Mouse (Mus musculus) stomach, embryonic 16.5 days (tissue): ENCODE data around the gene Ugt3a2. TPM values are rescaled to one million over a fixed set of nuclear protein-coding genes. Genes with fewer than 3 reads are reported as not detected.

Experiments used
- ATAC-seq: fragments of 200-750 bp; cut with Nextera tagmentation; 2 replicates; pipeline ENCODE4 v1.8.0; 2017; ENCODE audit warnings: moderate number of reproducible peaks, moderate TSS enrichment; ENCODE audit not compliant: insufficient read depth, low FRiP score
- H3K27ac ChIP-seq: fragments of 300-500 bp; sonication (generic); 2 replicates; pipeline ENCODE4 v1.5.1; 2014; ENCODE audit warnings: low read length
- H3K27me3 ChIP-seq: fragments of 300-500 bp; sonication (generic); 2 replicates; pipeline ENCODE4 v1.6.1; 2014; ENCODE audit warnings: low read length, control low read depth, mixed read lengths; ENCODE audit not compliant: control insufficient read depth, insufficient read depth
- H3K36me3 ChIP-seq: fragments of 300-500 bp; sonication (generic); 2 replicates; pipeline ENCODE4 v1.6.1; 2014; ENCODE audit warnings: low read length; ENCODE audit not compliant: control insufficient read depth, insufficient read depth
- H3K4me1 ChIP-seq: fragments of 300-500 bp; sonication (generic); 2 replicates; pipeline ENCODE4 v1.6.1; 2014; ENCODE audit warnings: low read length, control low read depth, mixed read lengths; ENCODE audit not compliant: control insufficient read depth, insufficient read depth
- H3K4me2 ChIP-seq: fragments of 300-500 bp; sonication (generic); 2 replicates; pipeline ENCODE4 v1.6.1; 2014; ENCODE audit warnings: low read depth, low read length, mixed read lengths
- H3K4me3 ChIP-seq: fragments of 300-500 bp; sonication (generic); replicated peaks from 2 replicates; pipeline ENCODE4 v1.5.1; 2014; ENCODE audit warnings: mild to moderate bottlenecking, low read length
- H3K9ac ChIP-seq: fragments of 300-500 bp; sonication (generic); 2 replicates; pipeline ENCODE4 v1.6.1; 2014; ENCODE audit warnings: low read length
- H3K9me3 ChIP-seq: fragments of 300-500 bp; sonication (generic); replicated peaks from 2 replicates; pipeline ENCODE4 v1.6.1; 2016; ENCODE audit warnings: low read length, control low read depth; ENCODE audit not compliant: control insufficient read depth
- WGBS: fragments of 180-500 bp; shearing (Covaris S2); extraction: QIAGEN DNeasy Blood & Tissue Kit; methylation state at CpG from one replicate; pipeline ENCODE4 v1.1.7; 2014; 5-methylcytosine and 5-hydroxymethylcytosine counted together
- polyA plus RNA-seq: library from polyadenylated mRNA; unstranded; fragments of >200 nt; fragmentation: Nextera tagmentation; extraction: Ambion mirVana; gene quantifications from 2 replicates; pipeline ENCODE4 v1.2.1, GENCODE M21; 2015

Gene Ugt3a2
- polyA plus RNA-seq, result not detected in 2 replicates

- WGBS, result 87% methylated on average over 4 of the region's 4 CpGs
- Histone ChIP-seq H3K4me2 (no peak within 1 kb of the TSS), H3K27me3 (no peaks in the 10 kb centered on the region), H3K4me1 (no peaks in the 10 kb centered on the region), H3K9me3 (no peaks in the 10 kb centered on the region), H3K27ac (no peak within 1 kb of the TSS), H3K36me3 (no peaks in the 10 kb centered on the region), H3K9ac (no peak within 1 kb of the TSS), H3K4me3 (no peak within 1 kb of the TSS)
- no peak for ATAC-seq
These were observed at the start of gene Ugt3a2 for GRCm38 (mm10) chr15:9335341-9335740. Ugt3a2 (plus strand) TSS chr15:9335550.

- Histone ChIP-seq H3K27me3 (no peaks in the 10 kb centered on the region), H3K4me1 (no peaks in the 10 kb centered on the region), H3K9ac (no peak overlapping the region), H3K9me3 (no peaks in the 10 kb centered on the region), H3K4me3 (no peak overlapping the region), H3K36me3 (no peaks in the 10 kb centered on the region), H3K27ac (no peak overlapping the region), H3K4me2 (no peak overlapping the region)
- WGBS, result 55% methylated on average over 2 of the region's 2 CpGs
- ATAC-seq, result no peak
These were observed 45.7 kb upstream of the Ugt3a2 start for GRCm38 (mm10) chr15:9289660-9290059.

GRCm38 (mm10) chr15:9305978-9306692, 29.2 kb upstream of the Ugt3a2 start:
- WGBS, result 78% methylated on average over 8 of the region's 8 CpGs
- Histone ChIP-seq H3K27ac (no peak overlapping the region), H3K4me3 (no peak overlapping the region), H3K36me3 (no peaks in the 10 kb centered on the region), H3K4me2 (no peak overlapping the region), H3K9me3 (no peaks in the 10 kb centered on the region), H3K4me1 (no peaks in the 10 kb centered on the region), H3K9ac (no peak overlapping the region), H3K27me3 (no peaks in the 10 kb centered on the region)
- no peak for ATAC-seq

- ATAC-seq, result no peak
- no peak overlapping the region for H3K27ac ChIP-seq
- H3K9me3 ChIP-seq, result no peaks in the 10 kb centered on the region
- no peaks in the 10 kb centered on the region for H3K4me1 ChIP-seq
- WGBS, result 71% methylated on average over 2 of the region's 2 CpGs
- H3K4me3 ChIP-seq, result no peak overlapping the region
- H3K27me3 ChIP-seq, result no peaks in the 10 kb centered on the region
- no peaks in the 10 kb centered on the region for H3K36me3 ChIP-seq
- no peak overlapping the region for H3K9ac ChIP-seq
- no peak overlapping the region for H3K4me2 ChIP-seq
These were observed 754 bp upstream of the Ugt3a2 start for GRCm38 (mm10) chr15:9334596-9334995.

GRCm38 (mm10) chr15:9336616-9337015, 1.3 kb downstream of the Ugt3a2 start:
- H3K4me1 ChIP-seq, result no peaks in the 10 kb centered on the region
- no peaks in the 10 kb centered on the region for H3K9me3 ChIP-seq
- WGBS, result 74% methylated on average over 3 of the region's 3 CpGs
- no peak overlapping the region for H3K4me2 ChIP-seq
- H3K4me3 ChIP-seq, result no peak overlapping the region
- no peaks in the 10 kb centered on the region for H3K36me3 ChIP-seq
- H3K27ac ChIP-seq, result no peak overlapping the region
- no peaks in the 10 kb centered on the region for H3K27me3 ChIP-seq
- no peak for ATAC-seq
- H3K9ac ChIP-seq, result no peak overlapping the region

GRCm38 (mm10) chr15:9337021-9337420, 1.7 kb downstream of the Ugt3a2 start:
- Histone ChIP-seq H3K4me2 (no peak overlapping the region), H3K4me3 (no peak overlapping the region), H3K9me3 (no peaks in the 10 kb centered on the region), H3K27me3 (no peaks in the 10 kb centered on the region), H3K36me3 (no peaks in the 10 kb centered on the region), H3K27ac (no peak overlapping the region), H3K4me1 (no peaks in the 10 kb centered on the region), H3K9ac (no peak overlapping the region)
- 68% methylated on average over 3 of the region's 3 CpGs for WGBS
- no peak for ATAC-seq

GRCm38 (mm10) chr15:9348739-9349138, 13.4 kb downstream of the Ugt3a2 start:
- Histone ChIP-seq H3K9me3 (no peaks in the 10 kb centered on the region), H3K4me2 (no peak overlapping the region), H3K27me3 (no peaks in the 10 kb centered on the region), H3K27ac (no peak overlapping the region), H3K4me1 (no peaks in the 10 kb centered on the region), H3K9ac (no peak overlapping the region), H3K36me3 (no peaks in the 10 kb centered on the region), H3K4me3 (no peak overlapping the region)
- no peak for ATAC-seq
- 45% methylated on average over 3 of the region's 3 CpGs for WGBS

GRCm38 (mm10) chr15:9362801-9363200, 27.5 kb downstream of the Ugt3a2 start:
- H3K9me3 ChIP-seq, result no peaks in the 10 kb centered on the region
- H3K27ac ChIP-seq, result no peak overlapping the region
- 56% methylated on average over 2 of the region's 2 CpGs for WGBS
- no peak overlapping the region for H3K4me2 ChIP-seq
- no peaks in the 10 kb centered on the region for H3K27me3 ChIP-seq
- no peaks in the 10 kb centered on the region for H3K4me1 ChIP-seq
- H3K36me3 ChIP-seq, result no peaks in the 10 kb centered on the region
- H3K9ac ChIP-seq, result no peak overlapping the region
- no peak overlapping the region for H3K4me3 ChIP-seq
- no peak for ATAC-seq

- 89% methylated on average over 3 of the region's 3 CpGs for WGBS
- Histone ChIP-seq H3K9ac (no peak overlapping the region), H3K4me3 (no peak overlapping the region), H3K27me3 (no peaks in the 10 kb centered on the region), H3K36me3 (no peaks in the 10 kb centered on the region), H3K4me1 (no peaks in the 10 kb centered on the region), H3K27ac (no peak overlapping the region), H3K9me3 (no peaks in the 10 kb centered on the region), H3K4me2 (no peak overlapping the region)
- no peak for ATAC-seq
These were observed 33.4 kb downstream of the Ugt3a2 start for GRCm38 (mm10) chr15:9368774-9369173.
